Mouse (Mus musculus): ENCODE results near the gene Cd7. TPM values are rescaled to one million over a fixed set of nuclear protein-coding genes. Genes with fewer than 3 reads are reported as not detected.
A peak's percentile ranks its signal among the peaks of the same experiment; 100 is the strongest.
"Not testable (repeated sequence)": the region's sequence is repeated elsewhere in the genome, so short reads cannot be mapped to it uniquely, and the experiment has no call there.

The Cd7 gene
- polyA plus RNA-seq, 1 experiment from 2014 or later = 0.18 TPM

DNA sequence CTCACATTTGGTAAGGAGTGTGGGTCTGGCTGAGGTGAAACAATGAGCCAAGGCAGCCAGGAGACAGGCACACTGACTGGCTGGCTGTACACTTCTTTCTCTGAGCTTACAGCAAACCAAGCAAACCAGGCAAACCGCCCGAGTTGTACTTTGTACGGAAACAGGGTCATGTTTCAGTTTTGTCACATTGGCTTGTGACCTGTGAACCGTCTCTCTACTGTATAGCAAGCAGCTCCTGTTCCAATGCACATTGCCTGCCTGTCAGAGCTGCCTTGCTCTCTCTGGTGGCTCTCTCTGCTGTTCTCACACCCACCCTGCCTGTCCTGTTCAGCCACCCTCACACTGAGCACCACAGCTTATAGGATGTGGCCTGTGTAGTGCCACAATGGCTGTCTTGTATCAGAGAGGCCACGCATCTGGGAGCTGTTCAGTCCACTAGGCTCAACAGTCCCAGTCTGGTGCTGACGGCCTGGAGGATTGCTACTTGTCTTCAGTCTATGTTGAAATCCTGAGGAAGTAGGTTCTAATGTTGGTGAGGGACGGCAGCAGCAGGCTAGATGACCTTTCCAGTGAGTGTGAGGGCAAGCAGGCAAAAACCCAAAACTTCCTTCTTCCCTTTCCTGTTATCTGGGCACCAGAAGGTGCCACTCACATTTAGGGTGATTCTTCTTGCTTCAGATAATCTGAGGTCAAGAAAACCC lies 17.5 kb upstream of the Cd7 start:
- Histone ChIP-seq H3K36me3 (ENCODE audit: control insufficient read depth, insufficient read depth, low read length) (no peaks in the 10 kb centered on the region), H3K4me2 (0 out of 2 replicates have a peak overlapping the region, but pooled peaks have one; percentile 7), H3K27me3 (replicated peaks; ENCODE audit: control insufficient read depth, insufficient read depth, low read length) (no peaks in the 10 kb centered on the region), H3K4me1 (replicated peaks; ENCODE audit: control insufficient read depth, insufficient read depth, low read length) (no peaks in the 10 kb centered on the region; the same call in 1 of the 2 replicates), H3K27ac (ENCODE audit: low read depth, low read length) (peak overlapping the region; percentile 57), H3K4me3 (ENCODE audit: low read depth, low read length) (no peak overlapping the region), H3K9me3 (ENCODE audit: control insufficient read depth, low read length) (no peaks in the 10 kb centered on the region), H3K9ac (ENCODE audit: low read depth, low read length) (no peak overlapping the region)
- ATAC-seq (replicated peaks; ENCODE audit: low FRiP score) (peak; percentile 43), DNase-seq (ENCODE audit: low spot score) (no peak)
- 54% methylated on average over 7 of the region's 7 CpGs for WGBS

DNA sequence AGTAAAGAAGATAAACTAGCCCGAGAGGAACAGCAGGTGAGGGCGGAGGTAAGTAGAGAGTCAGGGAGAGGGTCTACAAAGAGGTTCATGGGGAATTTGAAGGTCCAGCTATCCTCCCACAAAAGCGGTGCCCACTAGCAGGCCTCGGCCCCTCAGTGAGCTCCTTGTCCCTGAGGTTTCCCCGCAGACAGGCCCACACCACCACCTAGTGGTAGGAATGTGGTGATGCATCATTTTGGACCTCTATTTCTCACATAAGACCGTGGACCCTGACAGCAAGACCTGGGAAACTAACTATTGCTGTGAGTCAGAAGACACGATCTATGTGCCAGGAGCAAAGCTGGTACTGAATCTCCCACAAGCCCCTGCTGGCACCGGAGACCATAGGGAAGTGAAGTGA lies 14.3 kb upstream of the Cd7 start:
- H3K36me3 ChIP-seq (ENCODE audit: control insufficient read depth, insufficient read depth, low read length) = no peaks in the 10 kb centered on the region
- no peak overlapping the region for H3K4me2 ChIP-seq
- H3K9ac ChIP-seq (ENCODE audit: low read depth, low read length) = no peak overlapping the region
- WGBS = 13% methylated on average over 8 of the region's 8 CpGs
- H3K9me3 ChIP-seq (ENCODE audit: control insufficient read depth, low read length) = no peaks in the 10 kb centered on the region
- no peaks in the 10 kb centered on the region; the same call in 1 of the 2 replicates for H3K4me1 ChIP-seq (replicated peaks; ENCODE audit: control insufficient read depth, insufficient read depth, low read length)
- DNase-seq (ENCODE audit: low spot score) (peak; percentile 68), ATAC-seq (replicated peaks; ENCODE audit: low FRiP score) (no peak)
- H3K4me3 ChIP-seq (ENCODE audit: low read depth, low read length) = no peak overlapping the region
- H3K27me3 ChIP-seq (replicated peaks; ENCODE audit: control insufficient read depth, insufficient read depth, low read length) = no peaks in the 10 kb centered on the region
- H3K27ac ChIP-seq (ENCODE audit: low read depth, low read length) = no peak overlapping the region

DNA sequence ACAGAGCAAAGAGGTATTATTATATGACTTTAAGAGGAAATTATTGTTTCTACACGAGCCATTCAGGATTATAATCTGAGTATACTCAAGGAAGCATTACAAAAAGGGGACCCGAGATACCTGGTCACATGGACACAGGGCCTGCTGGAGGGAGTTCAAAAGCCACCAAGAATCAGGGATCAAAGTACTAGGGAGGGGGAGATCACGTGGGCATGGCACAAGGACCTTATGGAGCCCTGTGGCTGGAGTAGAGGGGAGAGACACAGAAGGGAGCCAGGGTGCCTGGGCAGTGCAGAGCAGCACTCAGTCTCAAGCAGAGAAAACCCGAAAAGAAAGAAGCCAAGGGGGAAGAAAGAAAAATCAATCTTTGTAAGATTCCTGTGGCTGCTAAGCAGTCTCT lies 13.2 kb upstream of the Cd7 start:
- Histone ChIP-seq H3K4me1 (replicated peaks; ENCODE audit: control insufficient read depth, insufficient read depth, low read length) (no peaks in the 10 kb centered on the region; the same call in 1 of the 2 replicates), H3K4me3 (ENCODE audit: low read depth, low read length) (no peak overlapping the region), H3K9ac (ENCODE audit: low read depth, low read length) (no peak overlapping the region), H3K4me2 (no peak overlapping the region), H3K9me3 (ENCODE audit: control insufficient read depth, low read length) (no peaks in the 10 kb centered on the region), H3K36me3 (ENCODE audit: control insufficient read depth, insufficient read depth, low read length) (no peaks in the 10 kb centered on the region), H3K27me3 (replicated peaks; ENCODE audit: control insufficient read depth, insufficient read depth, low read length) (no peaks in the 10 kb centered on the region), H3K27ac (ENCODE audit: low read depth, low read length) (no peak overlapping the region)
- DNase-seq (ENCODE audit: low spot score) (no peak), ATAC-seq (replicated peaks; ENCODE audit: low FRiP score) (no peak)
- 69% methylated on average over 4 of the region's 4 CpGs for WGBS

DNA sequence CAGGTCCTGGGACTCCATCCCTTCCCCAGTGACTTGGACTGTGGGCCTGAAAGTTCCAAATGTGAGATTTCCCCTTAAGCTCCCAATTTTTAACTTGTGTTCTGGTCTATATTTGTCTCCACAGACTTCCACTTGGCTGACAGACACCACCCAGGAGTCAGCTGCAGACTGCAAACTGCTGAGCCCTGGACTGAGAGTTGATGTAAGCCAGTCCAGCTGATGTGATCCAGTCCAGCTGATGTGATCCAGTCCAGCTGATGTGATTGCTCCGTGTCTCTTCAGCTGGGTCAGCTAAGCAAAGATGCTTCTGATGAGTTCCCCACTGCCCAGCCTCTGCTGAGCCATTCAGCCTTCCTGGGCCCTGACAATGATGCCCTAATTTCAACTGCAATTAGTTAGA lies 12.6 kb upstream of the Cd7 start:
- Histone ChIP-seq H3K27me3 (replicated peaks; ENCODE audit: control insufficient read depth, insufficient read depth, low read length) (no peaks in the 10 kb centered on the region), H3K4me2 (no peak overlapping the region), H3K4me3 (ENCODE audit: low read depth, low read length) (no peak overlapping the region), H3K4me1 (replicated peaks; ENCODE audit: control insufficient read depth, insufficient read depth, low read length) (no peaks in the 10 kb centered on the region; the same call in 1 of the 2 replicates), H3K9ac (ENCODE audit: low read depth, low read length) (no peak overlapping the region), H3K36me3 (ENCODE audit: control insufficient read depth, insufficient read depth, low read length) (no peaks in the 10 kb centered on the region), H3K9me3 (ENCODE audit: control insufficient read depth, low read length) (no peaks in the 10 kb centered on the region), H3K27ac (ENCODE audit: low read depth, low read length) (no peak overlapping the region)
- no peak for ATAC-seq (replicated peaks; ENCODE audit: low FRiP score)
- no peak for DNase-seq (ENCODE audit: low spot score)
- 50% methylated on average over 1 of the region's 1 CpGs for WGBS

DNA sequence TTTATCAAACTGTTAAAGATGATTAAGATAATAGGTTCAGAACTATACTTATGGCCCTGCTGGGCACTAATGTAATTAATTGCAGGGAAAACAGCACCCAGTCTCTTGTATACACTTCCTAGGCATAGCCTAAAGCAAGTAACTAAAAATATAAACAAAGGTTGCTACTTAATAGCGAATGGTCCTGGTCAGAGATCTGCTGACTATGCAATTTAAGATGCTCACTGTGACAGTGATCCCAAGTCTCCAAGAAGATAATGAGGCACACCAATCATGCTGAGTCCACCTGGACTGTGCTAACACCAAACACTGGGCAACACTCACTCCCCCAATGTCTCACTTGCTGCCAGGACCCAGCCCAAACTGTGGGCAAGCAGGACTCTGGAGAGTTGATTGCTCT lies 10.6 kb upstream of the Cd7 start:
- no peak overlapping the region for H3K4me2 ChIP-seq
- H3K36me3 ChIP-seq (ENCODE audit: control insufficient read depth, insufficient read depth, low read length) = no peaks in the 10 kb centered on the region
- no peaks in the 10 kb centered on the region for H3K27me3 ChIP-seq (replicated peaks; ENCODE audit: control insufficient read depth, insufficient read depth, low read length)
- WGBS = 77% methylated on average over 1 of the region's 1 CpGs
- H3K9ac ChIP-seq (ENCODE audit: low read depth, low read length) = no peak overlapping the region
- H3K27ac ChIP-seq (ENCODE audit: low read depth, low read length) = no peak overlapping the region
- DNase-seq (ENCODE audit: low spot score) (no peak), ATAC-seq (replicated peaks; ENCODE audit: low FRiP score) (no peak)
- no peaks in the 10 kb centered on the region; the same call in 1 of the 2 replicates for H3K4me1 ChIP-seq (replicated peaks; ENCODE audit: control insufficient read depth, insufficient read depth, low read length)
- no peaks in the 10 kb centered on the region for H3K9me3 ChIP-seq (ENCODE audit: control insufficient read depth, low read length)
- H3K4me3 ChIP-seq (ENCODE audit: low read depth, low read length) = no peak overlapping the region

DNA sequence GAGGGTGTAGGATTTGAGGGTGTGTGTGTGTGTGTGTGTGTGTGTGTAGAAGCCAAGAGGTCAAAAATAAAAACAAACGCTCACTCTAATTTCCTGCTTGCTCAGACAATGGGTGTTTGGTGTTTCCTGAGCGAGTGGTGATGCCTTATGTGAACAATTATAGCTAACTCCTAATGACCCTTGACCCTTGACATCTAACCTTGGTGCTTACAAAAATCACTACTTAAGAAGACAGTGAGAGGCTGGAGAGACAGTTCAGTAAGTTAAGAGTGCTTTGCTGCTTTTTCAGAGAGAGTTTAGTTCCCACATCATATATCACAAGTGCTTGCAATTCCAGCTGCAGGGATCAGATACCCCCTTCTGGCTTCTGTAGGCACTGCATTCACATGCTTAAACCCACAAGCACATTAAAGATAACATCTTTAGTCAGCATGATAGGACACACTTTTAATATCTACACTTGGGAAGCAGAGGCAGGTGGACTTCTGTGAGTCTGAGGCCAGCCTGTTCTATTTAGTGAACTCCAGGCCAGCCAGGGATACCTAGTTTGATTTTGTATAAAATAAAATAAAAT lies 8.7 kb upstream of the Cd7 start:
- H3K36me3 ChIP-seq (ENCODE audit: control insufficient read depth, insufficient read depth, low read length) = no peaks in the 10 kb centered on the region
- no peak overlapping the region for H3K27ac ChIP-seq (ENCODE audit: low read depth, low read length)
- no peak overlapping the region for H3K4me3 ChIP-seq (ENCODE audit: low read depth, low read length)
- H3K4me2 ChIP-seq = no peak overlapping the region
- no peaks in the 10 kb centered on the region for H3K27me3 ChIP-seq (replicated peaks; ENCODE audit: control insufficient read depth, insufficient read depth, low read length)
- DNase-seq (ENCODE audit: low spot score) = no peak
- ATAC-seq (replicated peaks; ENCODE audit: low FRiP score) = no peak
- H3K9me3 ChIP-seq (ENCODE audit: control insufficient read depth, low read length) = no peaks in the 10 kb centered on the region
- 49% methylated on average over 2 of the region's 2 CpGs for WGBS
- no peaks in the 10 kb centered on the region for H3K4me1 ChIP-seq (replicated peaks; ENCODE audit: control insufficient read depth, insufficient read depth, low read length)
- H3K9ac ChIP-seq (ENCODE audit: low read depth, low read length) = no peak overlapping the region

DNA sequence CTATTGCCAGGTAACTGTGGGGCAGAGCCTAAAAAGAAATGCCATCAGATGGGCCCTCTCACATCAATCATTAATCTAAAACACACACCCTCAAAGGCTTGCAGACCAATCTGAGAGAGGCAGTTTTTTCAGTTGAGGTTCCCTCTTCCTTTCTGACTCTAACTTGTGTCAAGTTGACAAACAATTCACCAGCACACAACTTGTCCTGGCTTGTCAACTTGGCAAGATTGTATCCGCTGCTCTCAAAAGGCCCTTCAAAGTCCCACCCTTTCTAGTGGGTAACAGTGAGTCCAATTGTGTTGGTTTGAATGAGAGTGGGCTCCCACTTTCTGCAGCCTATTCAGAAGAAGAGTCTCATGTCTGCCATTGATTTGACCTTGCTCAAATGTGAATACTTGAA lies 6.1 kb upstream of the Cd7 start:
- no peak overlapping the region for H3K4me2 ChIP-seq
- 67% methylated on average over 1 of the region's 1 CpGs for WGBS
- H3K9me3 ChIP-seq (ENCODE audit: control insufficient read depth, low read length) = no peaks in the 10 kb centered on the region
- no peaks in the 10 kb centered on the region for H3K36me3 ChIP-seq (ENCODE audit: control insufficient read depth, insufficient read depth, low read length)
- ATAC-seq (replicated peaks; ENCODE audit: low FRiP score) (no peak), DNase-seq (ENCODE audit: low spot score) (no peak)
- H3K4me1 ChIP-seq (replicated peaks; ENCODE audit: control insufficient read depth, insufficient read depth, low read length) = no peaks in the 10 kb centered on the region
- no peak overlapping the region for H3K27ac ChIP-seq (ENCODE audit: low read depth, low read length)
- no peak overlapping the region for H3K4me3 ChIP-seq (ENCODE audit: low read depth, low read length)
- H3K27me3 ChIP-seq (replicated peaks; ENCODE audit: control insufficient read depth, insufficient read depth, low read length) = no peaks in the 10 kb centered on the region
- no peak overlapping the region for H3K9ac ChIP-seq (ENCODE audit: low read depth, low read length)

DNA sequence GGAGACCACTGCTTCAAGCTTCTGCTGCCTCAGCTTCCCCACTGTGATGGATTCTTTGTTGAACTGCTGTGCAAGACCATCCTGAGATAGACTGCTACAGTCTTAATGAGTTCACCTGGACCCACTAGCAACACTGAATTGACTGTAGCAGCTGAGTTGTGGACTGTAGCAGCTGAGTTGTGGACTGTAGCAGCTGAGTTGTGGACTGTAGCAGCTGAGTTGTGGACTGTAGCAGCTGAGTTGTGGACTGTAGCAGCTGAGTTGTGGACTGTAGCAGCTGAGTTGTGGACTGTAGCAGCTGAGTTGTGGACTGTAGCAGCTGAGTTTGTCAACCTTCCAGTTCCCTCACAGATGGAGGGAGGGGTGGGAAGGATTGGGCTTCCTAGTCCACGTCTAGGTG lies 3.8 kb upstream of the Cd7 start:
- not testable (repeated sequence) for ATAC-seq (replicated peaks; ENCODE audit: low FRiP score); H3K36me3 ChIP-seq (ENCODE audit: control insufficient read depth, insufficient read depth, low read length); DNase-seq (ENCODE audit: low spot score); H3K27me3 ChIP-seq (replicated peaks; ENCODE audit: control insufficient read depth, insufficient read depth, low read length); H3K4me3 ChIP-seq (ENCODE audit: low read depth, low read length); H3K4me1 ChIP-seq (replicated peaks; ENCODE audit: control insufficient read depth, insufficient read depth, low read length); H3K9ac ChIP-seq (ENCODE audit: low read depth, low read length); H3K9me3 ChIP-seq (ENCODE audit: control insufficient read depth, low read length); H3K27ac ChIP-seq (ENCODE audit: low read depth, low read length); H3K4me2 ChIP-seq
- WGBS = 31% methylated on average over 1 of the region's 1 CpGs

DNA sequence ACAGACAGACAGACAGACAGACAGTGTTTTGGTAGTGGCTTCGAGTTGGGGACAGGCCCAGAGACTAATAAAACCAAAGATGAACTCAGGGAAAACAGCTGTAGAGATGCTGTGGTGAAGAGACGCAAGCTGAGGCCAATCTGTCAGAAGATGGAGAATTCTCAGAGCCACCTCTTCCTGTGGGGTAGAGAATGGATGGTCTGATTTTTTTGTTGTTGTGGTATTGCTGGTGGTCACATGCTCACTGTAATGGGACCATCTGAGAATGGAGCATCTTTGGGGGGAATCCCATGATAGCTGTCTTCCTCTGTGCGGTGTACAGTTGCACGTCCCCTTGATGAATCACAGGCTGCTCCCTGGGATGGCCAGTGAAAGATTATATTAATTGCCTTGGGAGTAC lies 3.3 kb upstream of the Cd7 start:
- WGBS = 70% methylated on average over 4 of the region's 4 CpGs
- no peak for ATAC-seq (replicated peaks; ENCODE audit: low FRiP score)

More for the DNA sequence above, 3.3 kb upstream of the Cd7 start:
- no peak overlapping the region for H3K27ac ChIP-seq (ENCODE audit: low read depth, low read length)
- no peaks in the 10 kb centered on the region; the same call in none of the 2 replicates for H3K27me3 ChIP-seq (replicated peaks; ENCODE audit: control insufficient read depth, insufficient read depth, low read length)
- H3K9ac ChIP-seq (ENCODE audit: low read depth, low read length) = no peak overlapping the region
- H3K36me3 ChIP-seq (ENCODE audit: control insufficient read depth, insufficient read depth, low read length) = no peaks in the 10 kb centered on the region
- DNase-seq (ENCODE audit: low spot score) = no peak
- H3K9me3 ChIP-seq (ENCODE audit: control insufficient read depth, low read length) = no peaks in the 10 kb centered on the region
- no peak overlapping the region for H3K4me3 ChIP-seq (ENCODE audit: low read depth, low read length)
- no peak overlapping the region for H3K4me2 ChIP-seq
- H3K4me1 ChIP-seq (replicated peaks; ENCODE audit: control insufficient read depth, insufficient read depth, low read length) = no peaks in the 10 kb centered on the region
